11 mouse cellular contexts compared by ENCODE assay signal in genomic region chr5:60599460-60600299, GRCm38 (mm10).
A peak's percentile ranks its signal among the peaks of the same experiment; 100 is the strongest.
DNase-seq lines count a peak whose midpoint lies in the region; ATAC-seq lines count a peak whose summit lies in the region.
"Had no signal": no experiment of that assay in that cellular context is flagged by ENCODE, and none has a peak within 500 bp of the region (broad histone marks: within the 10 kb centered on the region; RNA-seq: fewer than 3 reads in every experiment).

No protein-coding gene starts in this region.

- WGBS in embryonic facial prominence, embryonic 11.5 days = 67% methylated on average over 5 of the region's 5 CpGs
- 75% methylated on average over 5 of the region's 5 CpGs for whole genome bisulfite sequencing in embryonic facial prominence, embryonic 10.5 days
- WGBS in forebrain, embryonic 15.5 days = 31% methylated on average over 5 of the region's 5 CpGs
- WGBS in midbrain, embryonic 14.5 days = 49% methylated on average over 5 of the region's 5 CpGs

- H3K27ac ChIP-seq in embryonic facial prominence, embryonic 11.5 days (replicated peaks; ENCODE audit: low read depth, low read length) = no peak overlapping the region
- no peak overlapping the region for H3K27ac ChIP-seq in embryonic facial prominence, embryonic 10.5 days (replicated peaks)
- peak overlapping the region; percentile 54 for H3K27ac ChIP-seq in forebrain, embryonic 15.5 days (replicated peaks)
- no peak overlapping the region for H3K27ac ChIP-seq in midbrain, embryonic 14.5 days (replicated peaks; ENCODE audit: low read depth, low read length)
- H3K27ac ChIP-seq: liver, embryonic 13.5 days; macrophage had no signal

- no peak for DNase-seq in embryonic facial prominence, embryonic 11.5 days (ENCODE audit: low spot score)
- no peak for DNase-seq in embryonic facial prominence, embryonic 10.5 days (ENCODE audit: low spot score)
- DNase-seq in cerebellum, adult 11-12 months = peak; percentile 23
- peak; percentile 59 for DNase-seq in midbrain, embryonic 14.5 days
- no peak for DNase-seq in frontal cortex, adult 2 months (ENCODE audit: extremely low spot score in 1 of 2, low spot score in 1 of 2)
- DNase-seq in thymus, postnatal 4 days = no peak
- DNase-seq in liver = no peak
- DNase-seq: liver, embryonic 13.5 days had no signal

- no peak overlapping the region for H3K4me2 ChIP-seq in embryonic facial prominence, embryonic 11.5 days (ENCODE audit: low read depth, low read length)
- H3K4me2 ChIP-seq in forebrain, embryonic 15.5 days (replicated peaks) = no peak overlapping the region
- no peak overlapping the region for H3K4me2 ChIP-seq in midbrain, embryonic 14.5 days (ENCODE audit: low read length)
- H3K4me2 ChIP-seq: liver, embryonic 13.5 days had no signal

- no peaks in the 10 kb centered on the region for H3K4me1 ChIP-seq in embryonic facial prominence, embryonic 11.5 days (ENCODE audit: control insufficient read depth, insufficient read depth, low read length)
- H3K4me1 ChIP-seq in embryonic facial prominence, embryonic 10.5 days = no peaks in the 10 kb centered on the region
- 0 out of 2 replicates have a peak, but pooled peaks cover 5% of the 10 kb centered on the region for H3K4me1 ChIP-seq in forebrain, embryonic 15.5 days
- no peaks in the 10 kb centered on the region for H3K4me1 ChIP-seq in midbrain, embryonic 14.5 days (ENCODE audit: control insufficient read depth, insufficient read depth, low read length)
- H3K4me1 ChIP-seq: liver, embryonic 13.5 days had no signal

- H3K36me3 ChIP-seq in embryonic facial prominence, embryonic 11.5 days (replicated peaks; ENCODE audit: control insufficient read depth, insufficient read depth, low read depth, low read length) = no peaks in the 10 kb centered on the region
- no peaks in the 10 kb centered on the region for H3K36me3 ChIP-seq in embryonic facial prominence, embryonic 10.5 days (replicated peaks)
- H3K36me3 ChIP-seq in forebrain, embryonic 15.5 days = no peaks in the 10 kb centered on the region
- no peaks in the 10 kb centered on the region for H3K36me3 ChIP-seq in midbrain, embryonic 14.5 days (ENCODE audit: control insufficient read depth, insufficient read depth, low read length)
- H3K36me3 ChIP-seq: G1E; liver, embryonic 13.5 days had no signal

- H3K27me3 ChIP-seq in embryonic facial prominence, embryonic 11.5 days (ENCODE audit: control insufficient read depth, insufficient read depth, low read length) = no peaks in the 10 kb centered on the region
- no peaks in the 10 kb centered on the region for H3K27me3 ChIP-seq in embryonic facial prominence, embryonic 10.5 days (replicated peaks; ENCODE audit: low read depth, poor library complexity, severe bottlenecking)
- H3K27me3 ChIP-seq in forebrain, embryonic 15.5 days = no peaks in the 10 kb centered on the region
- no peaks in the 10 kb centered on the region for H3K27me3 ChIP-seq in midbrain, embryonic 14.5 days (ENCODE audit: control insufficient read depth, insufficient read depth, low read length)
- H3K27me3 ChIP-seq: liver, embryonic 13.5 days had no signal

- H3K9me3 ChIP-seq in embryonic facial prominence, embryonic 11.5 days (replicated peaks; ENCODE audit: control insufficient read depth, low read length) = no peaks in the 10 kb centered on the region
- H3K9me3 ChIP-seq in embryonic facial prominence, embryonic 10.5 days = no peaks in the 10 kb centered on the region
- no peaks in the 10 kb centered on the region for H3K9me3 ChIP-seq in forebrain, embryonic 15.5 days
- no peaks in the 10 kb centered on the region for H3K9me3 ChIP-seq in midbrain, embryonic 14.5 days (ENCODE audit: control insufficient read depth, low read length)
- H3K9me3 ChIP-seq: G1E; liver, embryonic 13.5 days had no signal

- no peak overlapping the region for H3K9ac ChIP-seq in embryonic facial prominence, embryonic 11.5 days (replicated peaks; ENCODE audit: low read length)
- no peak overlapping the region for H3K9ac ChIP-seq in forebrain, embryonic 15.5 days (replicated peaks)
- no peak overlapping the region for H3K9ac ChIP-seq in midbrain, embryonic 14.5 days (replicated peaks; ENCODE audit: low read length)
- H3K9ac ChIP-seq: liver, embryonic 13.5 days had no signal

- peak; percentile 65; the same call in 1 of the 2 replicates for ATAC-seq in embryonic facial prominence, embryonic 11.5 days (replicated peaks; ENCODE audit: insufficient number of reproducible peaks, low FRiP score, low TSS enrichment, low read depth)
- ATAC-seq in forebrain, embryonic 15.5 days (replicated peaks) = peak; percentile 98
- ATAC-seq in midbrain, embryonic 14.5 days (ENCODE audit: low FRiP score, low TSS enrichment) = peak; percentile 87

- H3K4me3 ChIP-seq in embryonic facial prominence, embryonic 11.5 days (ENCODE audit: low read depth, low read length) = no peak overlapping the region
- H3K4me3 ChIP-seq in embryonic facial prominence, embryonic 10.5 days = no peak overlapping the region
- H3K4me3 ChIP-seq in forebrain, embryonic 15.5 days = no peak overlapping the region
- no peak overlapping the region for H3K4me3 ChIP-seq in midbrain, embryonic 14.5 days (replicated peaks; ENCODE audit: low read depth, low read length)
- H3K4me3 ChIP-seq: liver, embryonic 13.5 days had no signal

Comparison
In these comparisons a context has a peak if more than half of its experiments do, and no peak if none do; other contexts are left out.
1. DNase-seq: peak in cerebellum, adult 11-12 months (single experiment) and midbrain, embryonic 14.5 days (single experiment); none in embryonic facial prominence, embryonic 11.5 days (single experiment), embryonic facial prominence, embryonic 10.5 days (single experiment), frontal cortex, adult 2 months (0 of 2), thymus, postnatal 4 days (single experiment) and liver (single experiment).
2. Peak in every context shown above with its lines, with median percentiles within 50 percentile points of each other: ATAC-seq.